ENCODE assay signal across 28 mouse cellular contexts in the genomic region with DNA sequence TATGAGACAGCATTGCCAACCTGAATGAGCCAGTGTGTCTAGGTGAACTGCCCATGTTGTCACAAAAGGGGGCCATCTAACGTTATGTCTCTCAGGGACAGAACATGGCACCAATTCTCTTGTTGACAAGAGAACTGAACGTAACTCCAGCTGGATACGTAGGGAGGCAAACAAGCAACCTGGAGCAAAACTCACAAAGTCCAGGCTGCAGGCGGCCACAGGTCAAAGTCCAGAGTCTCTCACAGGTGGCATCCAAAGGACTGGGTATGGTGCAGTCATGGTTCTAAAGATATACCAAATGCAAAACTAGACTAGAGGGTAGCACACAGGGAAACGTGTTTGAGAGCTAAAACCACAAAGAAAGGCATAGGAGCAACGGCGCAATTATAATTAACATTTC. TPM values are rescaled to one million over a fixed set of nuclear protein-coding genes. Genes with fewer than 3 reads are reported as not detected.
"Had no signal": no experiment of that assay in that cellular context is flagged by ENCODE, and none has a peak within 500 bp of the region (broad histone marks: within the 10 kb centered on the region; RNA-seq: fewer than 3 reads in every experiment).

No protein-coding gene starts in this region.

- DNase-seq: lung, adult 2 months; lung, postnatal 14 days; lung, postnatal 4 days; midbrain, embryonic 14.5 days; thymus, adult 18-20 months; thymus, postnatal 36 days had no signal

- H3K9ac ChIP-seq: intestine, embryonic 15.5 days; limb, embryonic 13.5 days; liver, embryonic 12.5 days; liver, embryonic 15.5 days had no signal

- H3K4me3 ChIP-seq: intestine, embryonic 15.5 days; limb, embryonic 10.5 days; limb, embryonic 13.5 days; liver, embryonic 12.5 days; liver, embryonic 15.5 days had no signal

- H3K36me3 ChIP-seq: intestine, embryonic 15.5 days; limb, embryonic 10.5 days; limb, embryonic 13.5 days; liver, embryonic 12.5 days; liver, embryonic 15.5 days had no signal

- H3K27me3 ChIP-seq: intestine, embryonic 15.5 days had no signal

- H3K4me1 ChIP-seq: intestine, embryonic 15.5 days; liver, embryonic 12.5 days; liver, embryonic 15.5 days had no signal

- H3K27ac ChIP-seq: intestine, embryonic 15.5 days; kidney, postnatal 0 days; limb, embryonic 10.5 days; limb, embryonic 13.5 days; liver, embryonic 12.5 days; liver, embryonic 15.5 days had no signal

RNA-seq across cellular contexts. Expression of gene Prss43, which starts 5.1 kb away (rescaled TPM):
- total RNA-seq: megakaryocyte progenitor cell, adult 5-6 weeks; megakaryocyte-erythroid progenitor cell, adult 5-6 weeks; midbrain, postnatal 0 days had no signal
- polyA plus RNA-seq: intestine, embryonic 15.5 days; kidney, postnatal 0 days; limb, embryonic 10.5 days; limb, embryonic 13.5 days; liver, embryonic 12.5 days; liver, embryonic 15.5 days; lung, adult 2 months; lung, embryonic 16.5 days; midbrain, embryonic 11.5 days; midbrain, embryonic 14.5 days; neural tube, embryonic 11.5 days; neural tube, embryonic 14.5 days; small intestine, adult 2 months; spleen, adult 2 months; stomach, embryonic 16.5 days; urinary bladder, adult 2 months had no signal

RNA-seq across cellular contexts. Expression of gene Prss44, which starts 7.6 kb away (rescaled TPM):
- total RNA-seq: layer of hippocampus, adult 18-20 months; layer of hippocampus, postnatal 14 days; left cerebral cortex, adult 18-20 months; left cerebral cortex, postnatal 25 days; megakaryocyte progenitor cell, adult 5-6 weeks; megakaryocyte-erythroid progenitor cell, adult 5-6 weeks; midbrain, postnatal 0 days had no signal
- polyA plus RNA-seq: hindbrain, embryonic 16.5 days; intestine, embryonic 15.5 days; kidney, postnatal 0 days; limb, embryonic 10.5 days; limb, embryonic 13.5 days; liver, embryonic 12.5 days; liver, embryonic 15.5 days; lung, adult 2 months; lung, embryonic 16.5 days; midbrain, embryonic 11.5 days; midbrain, embryonic 14.5 days; midbrain, postnatal 0 days; neural tube, embryonic 11.5 days; neural tube, embryonic 14.5 days; small intestine, adult 2 months; spleen, adult 2 months; stomach, embryonic 16.5 days; urinary bladder, adult 2 months had no signal

RNA-seq across cellular contexts. Expression of gene Prss45, which starts 13.0 kb away (rescaled TPM):
- total RNA-seq: megakaryocyte progenitor cell, adult 5-6 weeks; megakaryocyte-erythroid progenitor cell, adult 5-6 weeks had no signal
- polyA plus RNA-seq: intestine, embryonic 15.5 days; kidney, postnatal 0 days; limb, embryonic 10.5 days; limb, embryonic 13.5 days; liver, embryonic 12.5 days; liver, embryonic 15.5 days; lung, adult 2 months; lung, embryonic 16.5 days; midbrain, embryonic 11.5 days; midbrain, embryonic 14.5 days; neural tube, embryonic 11.5 days; neural tube, embryonic 14.5 days; small intestine, adult 2 months; spleen, adult 2 months; stomach, embryonic 16.5 days; urinary bladder, adult 2 months had no signal

RNA-seq across cellular contexts. Expression of gene Prss46, which starts 22.9 kb away (rescaled TPM):
- total RNA-seq: layer of hippocampus, adult 18-20 months; left cerebral cortex, adult 18-20 months; left cerebral cortex, postnatal 25 days; megakaryocyte progenitor cell, adult 5-6 weeks; megakaryocyte-erythroid progenitor cell, adult 5-6 weeks; midbrain, postnatal 0 days had no signal
- polyA plus RNA-seq: hindbrain, embryonic 16.5 days; intestine, embryonic 15.5 days; kidney, postnatal 0 days; limb, embryonic 10.5 days; limb, embryonic 13.5 days; liver, embryonic 12.5 days; liver, embryonic 15.5 days; lung, adult 2 months; lung, embryonic 16.5 days; midbrain, embryonic 14.5 days; neural tube, embryonic 11.5 days; neural tube, embryonic 14.5 days; small intestine, adult 2 months; spleen, adult 2 months; stomach, embryonic 16.5 days; urinary bladder, adult 2 months had no signal

RNA-seq across cellular contexts. Expression of gene Prss42, which starts 23.5 kb away (rescaled TPM):
- total RNA-seq: layer of hippocampus, adult 18-20 months; layer of hippocampus, postnatal 14 days; left cerebral cortex, adult 18-20 months; left cerebral cortex, postnatal 25 days; megakaryocyte progenitor cell, adult 5-6 weeks; megakaryocyte-erythroid progenitor cell, adult 5-6 weeks; midbrain, postnatal 0 days had no signal
- polyA plus RNA-seq: hindbrain, embryonic 16.5 days; intestine, embryonic 15.5 days; kidney, postnatal 0 days; limb, embryonic 10.5 days; limb, embryonic 13.5 days; liver, embryonic 12.5 days; liver, embryonic 15.5 days; lung, adult 2 months; lung, embryonic 16.5 days; midbrain, embryonic 11.5 days; midbrain, embryonic 14.5 days; midbrain, postnatal 0 days; neural tube, embryonic 11.5 days; neural tube, embryonic 14.5 days; small intestine, adult 2 months; spleen, adult 2 months; stomach, embryonic 16.5 days; urinary bladder, adult 2 months had no signal
